Mouse (Mus musculus) heart, adult 2 months (tissue): Measurements from ENCODE around the gene 4930519P11Rik. TPM values are rescaled to one million over a fixed set of nuclear protein-coding genes. Genes with fewer than 3 reads are reported as not detected.

Experiments
- DNase-seq, 2 experiments: peaks; one replicate each; pipeline ENCODE4 v3.0.0; 2021
- H3K27ac ChIP-seq: fragments of 200-600 bp; 2 replicates; pipeline ENCODE4 v1.8.1; 2022
- H3K27me3 ChIP-seq: fragments of 200-500 bp; 2 replicates; pipeline ENCODE4 v1.6.1; 2012; ENCODE audit warnings: mild to moderate bottlenecking, low read length, inconsistent platforms, mixed read lengths; ENCODE audit not compliant: control insufficient read depth, insufficient read depth
- H3K36me3 ChIP-seq: fragments of 200-500 bp; 2 replicates; pipeline ENCODE4 v1.6.1; 2012; ENCODE audit warnings: low read length, inconsistent platforms; ENCODE audit not compliant: control insufficient read depth, insufficient read depth
- H3K4me1 ChIP-seq: fragments of 200-500 bp; 2 replicates; pipeline ENCODE4 v1.6.1; 2011; ENCODE audit warnings: low read length; ENCODE audit not compliant: control insufficient read depth, insufficient read depth
- H3K4me3 ChIP-seq: fragments of 200-600 bp; 2 replicates; pipeline ENCODE4 v1.8.1; 2022
- H3K79me2 ChIP-seq: fragments of 200-500 bp; replicated peaks from 2 replicates; pipeline ENCODE4 v1.6.1; 2012; ENCODE audit warnings: mild to moderate bottlenecking, inconsistent platforms, low read length, moderate library complexity, mixed read lengths; ENCODE audit not compliant: control insufficient read depth, insufficient read depth
- H3K9ac ChIP-seq: fragments of 200-500 bp; 2 replicates; pipeline ENCODE4 v1.6.1; 2012; ENCODE audit warnings: low read depth, mild to moderate bottlenecking, control low read depth, inconsistent platforms, low read length, mixed read lengths
- CTCF ChIP-seq: fragments of 200-600 bp; IDR thresholded peaks from 2 replicates; pipeline ENCODE4 v1.8.1; 2022; ENCODE audit warnings: antibody characterized with exemption, mild to moderate bottlenecking, moderate library complexity
- EP300 ChIP-seq: fragments of 200-500 bp; IDR thresholded peaks from 2 replicates; pipeline ENCODE4 v1.6.1; 2011; ENCODE audit warnings: low read depth, low read length, control low read depth; ENCODE audit not compliant: insufficient read depth
- POLR2A ChIP-seq: fragments of 200-500 bp; IDR thresholded peaks from 2 replicates; pipeline ENCODE4 v1.6.1; 2011; ENCODE audit warnings: mild to moderate bottlenecking, low read depth, low read length, control low read depth; ENCODE audit not compliant: insufficient read depth
- WGBS: fragments of 180-500 bp; shearing (Covaris S2); methylation state at CpG from one replicate; pipeline ENCODE4 v1.1.7; 2018; 5-methylcytosine and 5-hydroxymethylcytosine counted together
- intact Hi-C: fragments of 180-260 bp; cut with DNase I; formaldehyde crosslinking; loops from one replicate; pipeline ENCODE4 v1.15.1; 2025
- polyA plus RNA-seq: library from polyadenylated mRNA; depleted of rRNA; stranded (reverse); fragments of >200 nt; gene quantifications from 2 replicates; pipeline ENCODE4 v1.2.3, GENCODE M21; 2012
- total RNA-seq, 2 experiments: library from RNA; stranded (reverse); gene quantifications; 2 replicates each; pipeline ENCODE4 v1.2.3; 2021

The 4930519P11Rik gene
- total and polyA plus RNA-seq, 3 experiments, result 0.57 TPM; not detected in 2

DNA sequence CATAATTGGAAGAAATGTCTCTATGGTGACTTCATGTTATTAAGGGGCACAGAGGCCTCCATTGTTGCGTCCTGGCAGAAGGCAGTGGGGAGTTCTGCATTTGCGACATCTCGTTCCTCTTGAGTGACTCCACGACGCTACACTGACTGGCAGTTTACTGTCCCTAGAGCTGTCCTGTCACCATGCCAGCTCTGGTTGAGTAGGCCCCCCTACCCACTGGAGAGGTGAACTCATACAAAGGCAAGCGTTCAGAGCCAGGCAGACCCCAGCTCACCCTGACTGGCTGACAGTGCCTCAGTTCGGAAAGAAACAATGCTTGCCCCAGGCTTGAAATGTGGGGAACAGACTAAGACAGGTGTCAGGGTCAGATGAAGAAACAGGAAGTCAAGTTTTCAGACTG lies 39.0 kb downstream of the 4930519P11Rik start:
- no peaks in the 10 kb centered on the region for H3K36me3 ChIP-seq
- H3K4me3 ChIP-seq, result no peak overlapping the region
- no peaks in the 10 kb centered on the region for H3K4me1 ChIP-seq
- no peak overlapping the region for H3K9ac ChIP-seq
- TF ChIP-seq CTCF, result no peak
- no peak for TF ChIP-seq POLR2A
- TF ChIP-seq EP300, result no peak
- DNase-seq, result no peak
- intact Hi-C loops, result no loop called here
- no peak overlapping the region for H3K27ac ChIP-seq
- H3K79me2 ChIP-seq, result no peaks in the 10 kb centered on the region
- H3K27me3 ChIP-seq, result no peaks in the 10 kb centered on the region
- 75% methylated on average over 7 of the region's 7 CpGs for WGBS

GRCm38 (mm10) chr2:154572996-154573395 lies 40.2 kb downstream of the 4930519P11Rik start:
- H3K27me3 ChIP-seq, result no peaks in the 10 kb centered on the region
- WGBS, result 80% methylated on average over 3 of the region's 3 CpGs
- H3K36me3 ChIP-seq, result no peaks in the 10 kb centered on the region
- no peak overlapping the region for H3K27ac ChIP-seq
- H3K79me2 ChIP-seq, result no peaks in the 10 kb centered on the region
- no peak for TF ChIP-seq EP300
- no peak for TF ChIP-seq POLR2A
- TF ChIP-seq CTCF, result no peak
- H3K4me3 ChIP-seq, result no peak overlapping the region
- no peak for DNase-seq
- H3K9ac ChIP-seq, result no peak overlapping the region
- no peaks in the 10 kb centered on the region for H3K4me1 ChIP-seq
- intact Hi-C loops, result no loop called here

DNA sequence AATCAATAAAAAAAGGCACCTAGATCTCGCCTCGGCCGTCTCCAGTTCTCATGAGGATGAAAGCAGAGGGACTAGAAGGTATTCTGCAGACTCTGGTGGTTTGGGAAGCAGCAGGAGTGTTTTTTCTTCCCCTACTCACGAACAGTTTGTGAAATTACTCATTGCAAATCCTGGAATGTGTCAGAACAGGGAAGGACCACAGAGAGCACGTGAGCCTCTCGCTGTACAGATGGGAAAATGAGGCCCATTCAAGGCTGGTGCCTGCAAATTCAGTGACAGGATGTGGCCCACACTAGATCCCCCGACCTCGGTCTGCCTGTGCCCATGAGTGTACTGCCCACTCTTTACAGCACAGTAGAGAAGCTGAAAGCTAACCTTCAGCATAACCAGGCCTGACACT lies 41.3 kb downstream of the 4930519P11Rik start:
- Histone ChIP-seq H3K36me3 (no peaks in the 10 kb centered on the region), H3K27ac (no peak overlapping the region), H3K9ac (no peak overlapping the region), H3K27me3 (no peaks in the 10 kb centered on the region), H3K4me3 (no peak overlapping the region), H3K4me1 (no peaks in the 10 kb centered on the region), H3K79me2 (no peaks in the 10 kb centered on the region)
- TF ChIP-seq EP300 (no peak), CTCF (no peak), POLR2A (no peak)
- no peak for DNase-seq
- intact Hi-C loops, result loop anchor here (2.0 kb wide), 1 partner anchor 31 kb away; the partner anchor contains the start of gene Pxmp4
- 76% methylated on average over 8 of the region's 8 CpGs for WGBS

DNA sequence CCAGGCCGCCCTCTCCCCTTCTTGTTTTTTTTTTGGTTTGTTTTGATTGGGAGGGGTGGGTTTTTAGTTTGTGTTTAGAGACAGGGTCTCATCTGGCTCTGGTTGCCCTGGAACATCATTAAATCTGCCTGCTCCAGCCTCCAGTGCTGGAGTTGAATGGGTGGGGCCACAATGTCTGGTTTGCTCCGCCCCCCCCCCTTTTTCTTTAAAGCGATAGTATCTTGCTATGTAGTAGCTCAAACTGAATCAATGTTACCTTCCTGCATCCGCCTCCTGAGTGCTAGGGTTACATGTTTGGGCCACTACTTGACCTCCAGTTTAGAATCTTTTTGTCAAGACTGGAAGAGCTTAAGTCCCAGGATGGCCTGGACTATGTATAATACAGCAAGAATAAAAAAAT lies 42.0 kb downstream of the 4930519P11Rik start:
- TF ChIP-seq EP300 (no peak), POLR2A (no peak), CTCF (no peak)
- Histone ChIP-seq H3K4me1 (no peaks in the 10 kb centered on the region), H3K36me3 (no peaks in the 10 kb centered on the region), H3K4me3 (no peak overlapping the region), H3K79me2 (no peaks in the 10 kb centered on the region), H3K9ac (no peak overlapping the region), H3K27ac (no peak overlapping the region), H3K27me3 (no peaks in the 10 kb centered on the region)
- intact Hi-C loops, result loop anchor here (2.0 kb wide), 1 partner anchor 32 kb away; the partner anchor contains the start of gene Pxmp4
- WGBS, result 77% methylated on average over 4 of the region's 4 CpGs
- DNase-seq, result no peak

DNA sequence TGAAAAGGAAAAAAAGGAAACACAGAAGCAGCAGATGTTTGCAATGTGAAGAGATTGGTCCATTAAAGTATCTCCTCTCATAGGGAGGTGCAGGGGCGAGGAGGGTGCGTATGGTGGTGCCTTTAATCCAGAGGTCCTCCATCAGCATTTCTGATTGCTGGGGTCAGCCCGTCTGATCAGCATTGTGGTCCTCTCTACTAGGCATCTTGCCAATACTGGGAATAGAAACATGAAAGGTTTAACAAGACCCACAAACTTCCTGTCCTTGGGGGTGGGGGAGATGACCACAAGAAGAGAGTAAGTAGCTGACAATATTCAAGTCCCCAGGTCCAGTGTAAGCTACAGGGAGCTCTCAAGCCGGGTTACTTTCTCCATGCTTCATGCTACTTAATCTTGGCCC lies 42.6 kb downstream of the 4930519P11Rik start:
- 55% methylated on average over 4 of the region's 4 CpGs for WGBS
- Histone ChIP-seq H3K4me3 (no peak overlapping the region), H3K27ac (no peak overlapping the region)

DNA sequence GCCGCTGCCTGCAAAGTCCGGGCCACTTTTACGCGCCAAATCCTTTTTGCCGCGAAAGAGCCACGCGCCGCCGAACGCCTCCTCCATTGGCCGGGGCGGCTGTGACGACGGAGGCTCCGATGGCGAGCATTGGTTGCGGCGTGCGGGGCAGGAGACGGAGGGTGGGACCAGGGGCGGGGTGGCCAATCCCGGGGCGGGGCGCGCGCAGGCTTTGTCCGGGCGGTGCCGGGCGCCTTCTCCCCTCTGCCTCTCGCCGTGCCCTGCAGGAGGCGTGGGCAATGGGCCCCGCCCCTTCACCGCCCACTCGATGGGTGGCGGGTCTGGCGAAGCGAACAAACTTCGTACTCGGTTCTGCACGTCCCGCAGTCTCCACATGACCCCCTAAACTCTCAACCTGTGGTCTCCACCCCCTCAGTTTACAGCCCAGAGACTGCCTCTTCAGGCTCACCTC lies 43.4 kb downstream of the 4930519P11Rik start, which contains the start of gene E2f1:
E2f1 (minus strand) TSS at position 57 of the 451 bp plus-strand sequence.
- Histone ChIP-seq H3K9ac (peak within 1 kb of the TSS; percentile 27), H3K79me2 (no peaks in the 10 kb centered on the region), H3K27me3 (no peaks in the 10 kb centered on the region), H3K27ac (peak within 1 kb of the TSS; percentile 31), H3K4me1 (no peaks in the 10 kb centered on the region), H3K4me3 (peak within 1 kb of the TSS; percentile 65), H3K36me3 (no peaks in the 10 kb centered on the region)
- TF ChIP-seq CTCF (peak; percentile 42), EP300 (no peak), POLR2A (no peak)
- 0% methylated on average over 38 of the region's 44 CpGs for WGBS
- DNase-seq, result peak; percentile 94 to 96
- intact Hi-C loops, result loop anchor here (2.0 kb wide), 1 partner anchor 33 kb away; the partner anchor contains the start of gene Pxmp4

More for the DNA sequence above, 42.6 kb downstream of the 4930519P11Rik start:
- DNase-seq, result no peak
- Histone ChIP-seq H3K79me2 (no peaks in the 10 kb centered on the region), H3K9ac (no peak overlapping the region), H3K4me1 (no peaks in the 10 kb centered on the region), H3K36me3 (no peaks in the 10 kb centered on the region), H3K27me3 (no peaks in the 10 kb centered on the region)
- intact Hi-C loops, result loop anchor here (2.0 kb wide), 1 partner anchor 32 kb away; the partner anchor contains the start of gene Pxmp4
- TF ChIP-seq EP300, result no peak
- no peak for TF ChIP-seq POLR2A
- TF ChIP-seq CTCF, result no peak
